Mouse (Mus musculus) intestine, postnatal 0 days (tissue): ENCODE data around the gene Spg21. TPM values are rescaled to one million over a fixed set of nuclear protein-coding genes. Genes with fewer than 3 reads are reported as not detected.
A peak's percentile ranks its signal among the peaks of the same experiment; 100 is the strongest.

Experiments used
- ATAC-seq: fragments of 200-750 bp; cut with Nextera tagmentation; 2 replicates; pipeline ENCODE4 v1.8.0; 2017; ENCODE audit warnings: mild to moderate bottlenecking, moderate TSS enrichment, moderate library complexity
- H3K27ac ChIP-seq: fragments of 300-500 bp; sonication (generic); 2 replicates; pipeline ENCODE4 v1.5.1; 2014; ENCODE audit warnings: mild to moderate bottlenecking, low read depth, low read length, moderate library complexity
- H3K27me3 ChIP-seq: fragments of 300-500 bp; sonication (generic); replicated peaks from 2 replicates; pipeline ENCODE4 v1.6.1; 2014; ENCODE audit warnings: low read length, mixed read lengths; ENCODE audit not compliant: control insufficient read depth, insufficient read depth
- H3K36me3 ChIP-seq: fragments of 300-500 bp; sonication (generic); 2 replicates; pipeline ENCODE4 v1.6.1; 2014; ENCODE audit warnings: mild to moderate bottlenecking, moderate library complexity; ENCODE audit not compliant: control insufficient read depth, insufficient read depth
- H3K4me1 ChIP-seq: fragments of 300-500 bp; sonication (generic); replicated peaks from 2 replicates; pipeline ENCODE4 v1.6.1; 2014; ENCODE audit warnings: antibody characterized with exemption, low read length, mixed read lengths; ENCODE audit not compliant: control insufficient read depth, insufficient read depth
- H3K4me2 ChIP-seq: fragments of 300-500 bp; sonication (generic); replicated peaks from 2 replicates; pipeline ENCODE4 v1.6.1; 2014; ENCODE audit warnings: low read depth, mild to moderate bottlenecking, moderate library complexity
- H3K4me3 ChIP-seq: fragments of 300-500 bp; sonication (generic); 2 replicates; pipeline ENCODE4 v1.5.1; 2014; ENCODE audit warnings: low read depth, low read length
- H3K9ac ChIP-seq: fragments of 300-500 bp; sonication (generic); 2 replicates; pipeline ENCODE4 v1.6.1; 2014; ENCODE audit warnings: mild to moderate bottlenecking, low read depth, low read length
- H3K9me3 ChIP-seq: fragments of 300-500 bp; sonication (generic); 2 replicates; pipeline ENCODE4 v1.6.1; 2016; ENCODE audit warnings: mixed run types; ENCODE audit not compliant: control insufficient read depth
- CTCF ChIP-seq: sonication (generic); IDR thresholded peaks from 2 replicates; pipeline ENCODE4 v1.5.1; 2016; ENCODE audit warnings: low read depth, mild to moderate bottlenecking, control low read depth, antibody characterized with exemption, moderate library complexity
- WGBS: fragments of 180-500 bp; shearing (Covaris S2); extraction: QIAGEN DNeasy Blood & Tissue Kit; methylation state at CpG from one replicate; pipeline ENCODE4 v1.1.7; 2014; 5-methylcytosine and 5-hydroxymethylcytosine counted together
- polyA plus RNA-seq: library from polyadenylated mRNA; unstranded; fragments of >200 nt; fragmentation: Nextera tagmentation; extraction: Ambion mirVana; gene quantifications from 2 replicates; pipeline ENCODE4 v1.2.1, GENCODE M21; 2015

Gene Spg21
- polyA plus RNA-seq, 1 experiment from 2014 or later, result 85.8 TPM

DNA sequence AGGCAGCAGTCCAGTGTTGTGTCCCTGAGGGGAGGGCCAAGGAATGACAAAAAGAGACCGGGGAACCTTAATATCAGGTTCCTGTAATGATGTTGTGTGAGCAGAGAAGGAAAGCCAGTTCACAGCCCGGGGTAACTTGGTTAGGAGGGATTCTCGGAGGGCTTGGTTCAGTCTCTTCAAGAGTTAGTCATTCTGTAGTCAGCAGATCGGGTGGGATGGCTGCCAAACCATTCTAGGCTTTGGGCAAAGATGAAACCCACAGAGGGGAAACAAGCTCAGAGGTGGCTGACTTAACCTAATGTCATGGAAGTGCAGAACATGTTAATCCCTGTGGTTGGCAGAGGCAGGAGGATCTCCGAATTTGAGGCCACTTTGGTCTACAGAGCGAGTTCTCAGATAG is 3.4 kb downstream of the Spg21 start:
- H3K4me3 ChIP-seq, result no peak overlapping the region
- TF ChIP-seq CTCF, result no peak
- H3K27me3 ChIP-seq, result no peaks in the 10 kb centered on the region
- no peak for ATAC-seq
- no peak overlapping the region for H3K4me2 ChIP-seq
- H3K9ac ChIP-seq, result no peak overlapping the region
- H3K9me3 ChIP-seq, result no peaks in the 10 kb centered on the region
- 88% methylated on average over 6 of the region's 6 CpGs for WGBS
- H3K36me3 ChIP-seq, result peaks cover 14% of the 10 kb centered on the region
- H3K4me1 ChIP-seq, result peaks cover 10% of the 10 kb centered on the region
- H3K27ac ChIP-seq, result no peak overlapping the region

DNA sequence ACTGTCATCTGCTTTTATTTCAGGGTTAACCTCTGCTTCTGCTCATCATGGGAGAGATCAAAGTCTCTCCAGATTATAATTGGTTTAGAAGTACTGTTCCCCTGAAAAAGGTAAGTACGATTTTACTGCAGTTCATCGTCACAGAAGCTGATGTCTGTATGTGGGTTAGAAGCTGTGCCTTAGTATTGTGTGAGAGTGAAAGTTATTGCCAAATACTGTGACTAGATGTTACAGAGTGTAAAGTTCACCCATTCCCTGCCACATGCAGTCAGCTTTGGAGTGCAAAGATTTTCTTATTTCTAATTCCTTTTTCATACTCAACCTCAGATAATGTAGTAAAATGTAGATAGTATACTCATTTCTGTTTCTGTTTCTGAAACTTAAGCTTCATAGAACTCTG is 4.5 kb downstream of the Spg21 start:
- Histone ChIP-seq H3K9ac (no peak overlapping the region), H3K9me3 (no peaks in the 10 kb centered on the region), H3K27ac (0 out of 2 replicates have a peak overlapping the region, but pooled peaks have one; percentile 22), H3K27me3 (no peaks in the 10 kb centered on the region), H3K36me3 (peaks cover 23% of the 10 kb centered on the region), H3K4me2 (no peak overlapping the region), H3K4me1 (peaks cover 9% of the 10 kb centered on the region), H3K4me3 (no peak overlapping the region)
- TF ChIP-seq CTCF, result no peak
- no peak for ATAC-seq
- WGBS, result 55% methylated on average over 2 of the region's 2 CpGs

DNA sequence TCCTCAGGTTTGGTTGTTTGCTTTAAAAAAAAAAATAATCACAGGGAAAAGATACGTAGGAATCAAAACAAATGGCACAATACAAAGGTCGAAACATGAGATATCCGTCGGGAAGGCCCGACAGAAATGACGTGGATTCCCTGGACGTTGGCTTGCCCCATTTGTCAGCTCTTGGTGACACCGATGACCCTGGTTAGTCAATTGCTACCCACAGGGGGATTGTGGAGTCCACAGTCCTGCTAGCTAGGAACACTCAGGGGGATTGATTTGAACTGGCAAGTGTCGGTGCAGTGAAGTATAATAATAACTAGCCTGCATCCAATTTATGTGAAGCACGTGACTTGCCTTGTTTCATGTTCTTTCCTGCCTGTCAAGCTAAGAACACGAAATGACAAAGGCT is 6.9 kb downstream of the Spg21 start:
- WGBS, result 65% methylated on average over 11 of the region's 11 CpGs
- no peak for ATAC-seq
- Histone ChIP-seq H3K4me1 (no peaks in the 10 kb centered on the region), H3K27ac (no peak overlapping the region), H3K9ac (no peak overlapping the region), H3K27me3 (no peaks in the 10 kb centered on the region), H3K36me3 (peaks cover 35% of the 10 kb centered on the region), H3K9me3 (no peaks in the 10 kb centered on the region), H3K4me3 (no peak overlapping the region), H3K4me2 (no peak overlapping the region)
- TF ChIP-seq CTCF, result no peak

DNA sequence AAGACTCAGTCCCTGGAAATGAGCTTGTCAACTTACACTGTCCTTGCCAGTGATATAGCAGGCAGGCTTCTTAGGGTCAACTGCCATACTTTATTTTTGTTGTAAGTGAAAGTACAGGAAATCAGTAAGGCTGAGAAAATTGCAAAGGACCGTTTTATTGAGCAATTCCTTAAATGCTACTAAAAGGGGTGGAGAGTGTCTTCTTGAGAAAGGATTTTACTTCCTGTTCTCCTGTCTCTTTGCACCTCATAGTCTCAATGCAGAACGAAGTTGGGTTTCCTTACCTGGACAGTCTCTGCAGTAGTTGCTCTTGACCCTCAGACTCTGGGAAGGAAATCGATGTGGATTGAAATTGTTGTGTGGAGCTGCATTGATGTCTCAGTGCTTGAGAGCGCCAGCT is 12.0 kb downstream of the Spg21 start:
- peaks cover 62% of the 10 kb centered on the region for H3K36me3 ChIP-seq
- 87% methylated on average over 4 of the region's 4 CpGs for WGBS
- no peaks in the 10 kb centered on the region for H3K27me3 ChIP-seq
- H3K9me3 ChIP-seq, result no peaks in the 10 kb centered on the region
- ATAC-seq, result no peak
- no peaks in the 10 kb centered on the region for H3K4me1 ChIP-seq
- TF ChIP-seq CTCF, result no peak
- no peak overlapping the region for H3K4me3 ChIP-seq
- no peak overlapping the region for H3K9ac ChIP-seq
- no peak overlapping the region for H3K27ac ChIP-seq
- no peak overlapping the region for H3K4me2 ChIP-seq

DNA sequence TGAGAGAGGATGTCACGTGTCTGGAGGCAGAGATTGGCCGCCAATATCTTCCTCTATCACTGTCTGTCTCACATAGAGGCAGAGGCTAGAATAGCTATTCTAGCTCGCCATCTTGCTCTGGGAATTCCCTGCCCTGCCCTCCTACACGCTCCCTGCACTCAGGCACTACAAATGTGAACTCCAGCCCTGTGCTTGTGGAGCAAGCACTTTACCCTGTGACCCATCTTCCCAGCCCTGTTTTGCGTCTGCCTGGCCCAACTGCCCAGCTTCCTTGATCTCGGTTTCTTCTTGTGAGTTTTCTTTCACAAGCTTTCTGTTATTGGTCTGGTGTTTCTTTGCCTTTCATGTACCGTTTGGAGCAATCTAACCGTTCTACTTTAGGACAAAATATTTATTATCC is 18.4 kb downstream of the Spg21 start:
- Histone ChIP-seq H3K4me2 (no peak overlapping the region), H3K27me3 (no peaks in the 10 kb centered on the region), H3K27ac (no peak overlapping the region), H3K4me3 (no peak overlapping the region), H3K4me1 (no peaks in the 10 kb centered on the region), H3K9me3 (no peaks in the 10 kb centered on the region), H3K36me3 (peaks cover 74% of the 10 kb centered on the region), H3K9ac (no peak overlapping the region)
- 82% methylated on average over 8 of the region's 8 CpGs for WGBS
- no peak for ATAC-seq
- no peak for TF ChIP-seq CTCF

DNA sequence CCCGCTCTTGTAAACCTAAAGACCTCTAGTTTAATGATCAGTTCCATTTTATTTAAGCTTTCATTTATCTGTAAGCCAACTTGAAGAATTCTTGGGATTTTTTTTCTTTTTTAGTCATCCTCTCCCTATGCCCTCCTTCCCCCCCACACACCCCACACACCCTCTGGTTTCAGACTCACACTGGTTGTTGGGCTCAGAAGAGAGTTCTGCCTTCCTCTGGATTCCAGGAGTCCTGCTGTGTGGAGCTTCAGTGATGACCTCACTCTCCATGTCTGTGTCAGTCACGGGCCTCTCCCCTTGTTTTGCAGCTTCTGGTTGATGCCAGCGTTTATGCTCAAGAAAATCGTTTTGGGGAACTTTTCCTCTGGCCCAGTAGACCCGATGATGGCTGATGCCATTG is 19.3 kb downstream of the Spg21 start:
- H3K4me3 ChIP-seq, result no peak overlapping the region
- 91% methylated on average over 5 of the region's 5 CpGs for WGBS
- H3K27me3 ChIP-seq, result no peaks in the 10 kb centered on the region
- H3K9ac ChIP-seq, result no peak overlapping the region
- no peaks in the 10 kb centered on the region for H3K4me1 ChIP-seq
- TF ChIP-seq CTCF, result no peak
- no peak overlapping the region for H3K27ac ChIP-seq
- no peak overlapping the region for H3K4me2 ChIP-seq
- peaks cover 75% of the 10 kb centered on the region for H3K36me3 ChIP-seq
- ATAC-seq, result no peak
- no peaks in the 10 kb centered on the region for H3K9me3 ChIP-seq

DNA sequence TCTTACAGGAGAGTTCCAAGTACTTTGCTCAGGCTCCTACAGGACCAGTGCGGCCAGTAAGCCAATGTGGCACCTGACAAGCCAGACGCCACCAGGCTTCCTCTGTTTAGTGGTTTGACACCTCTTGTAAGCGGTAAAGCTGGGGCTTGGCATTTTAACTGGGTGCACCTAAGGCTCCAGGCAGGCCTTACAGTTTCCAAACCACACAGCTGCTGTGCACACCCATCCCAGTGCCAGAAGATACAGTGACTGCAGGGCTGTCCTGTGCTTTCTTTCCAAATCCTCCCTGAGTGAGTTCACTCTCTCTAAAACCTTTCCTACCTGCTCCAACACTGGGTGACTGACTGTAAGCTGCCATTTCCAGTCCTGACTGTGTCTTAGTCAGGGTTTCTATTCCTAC is 30.7 kb downstream of the Spg21 start:
- 87% methylated on average over 3 of the region's 3 CpGs for WGBS
- H3K4me1 ChIP-seq, result no peaks in the 10 kb centered on the region
- peaks cover 15% of the 10 kb centered on the region for H3K36me3 ChIP-seq
- no peaks in the 10 kb centered on the region for H3K9me3 ChIP-seq
- ATAC-seq, result no peak
- H3K27me3 ChIP-seq, result no peaks in the 10 kb centered on the region
- TF ChIP-seq CTCF, result no peak
- H3K4me3 ChIP-seq, result no peak overlapping the region
- no peak overlapping the region for H3K27ac ChIP-seq
- no peak overlapping the region for H3K9ac ChIP-seq
- H3K4me2 ChIP-seq, result no peak overlapping the region
